In the genomic region with DNA sequence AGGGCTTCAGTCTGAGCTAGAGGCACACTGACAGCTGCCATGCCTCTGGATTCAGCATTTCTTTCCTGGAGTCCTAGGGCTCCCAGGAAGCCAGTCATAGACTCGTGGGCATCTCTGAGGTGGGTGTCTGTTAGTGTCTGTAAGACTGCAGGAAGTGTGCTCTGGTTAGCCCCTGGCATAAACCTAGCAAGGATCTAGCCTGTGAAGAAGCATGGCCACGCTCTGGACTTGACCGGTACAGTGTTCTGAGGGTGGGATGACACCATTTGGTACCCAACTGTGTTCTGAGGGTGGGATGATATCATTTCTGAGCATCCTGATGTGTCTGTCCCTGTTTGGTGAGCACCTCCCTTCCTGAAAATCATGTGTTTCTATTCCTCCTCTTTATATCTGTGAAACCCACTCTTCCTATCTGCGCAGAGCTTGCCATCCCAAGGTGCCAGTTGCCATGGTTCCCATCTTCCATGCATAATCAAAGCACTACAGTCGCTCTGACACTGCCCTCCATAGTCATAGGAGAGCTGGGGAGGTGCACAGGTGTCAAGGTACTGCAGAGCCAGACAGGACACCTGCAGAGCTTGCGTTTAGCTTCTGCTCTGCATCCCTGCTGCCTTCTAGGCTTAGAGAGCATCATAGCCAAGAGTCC, we compare ENCODE assay signal across 17 mouse cellular contexts. TPM values are rescaled to one million over a fixed set of nuclear protein-coding genes. Genes with fewer than 3 reads are reported as not detected.
A peak's percentile ranks its signal among the peaks of the same experiment; 100 is the strongest.
DNase-seq lines count a peak whose midpoint lies in the region; ATAC-seq and TF ChIP-seq lines count a peak whose summit lies in the region.
"Had no signal": no experiment of that assay in that cellular context is flagged by ENCODE, and none has a peak within 500 bp of the region (broad histone marks: within the 10 kb centered on the region; RNA-seq: fewer than 3 reads in every experiment).

No protein-coding gene starts in this region.

- WGBS in hindbrain, embryonic 13.5 days, result 74% methylated on average over 6 of the region's 6 CpGs
- 85% methylated on average over 6 of the region's 6 CpGs for WGBS in hindbrain, embryonic 10.5 days
- WGBS in midbrain, postnatal 0 days, result 52% methylated on average over 6 of the region's 6 CpGs

- no peak overlapping the region for H3K9ac ChIP-seq in hindbrain, embryonic 13.5 days
- H3K9ac ChIP-seq in midbrain, postnatal 0 days (replicated peaks; ENCODE audit: low read length, poor library complexity, severe bottlenecking), result no peak overlapping the region
- H3K9ac ChIP-seq: heart, embryonic 12.5 days; liver, embryonic 12.5 days; lung, embryonic 14.5 days had no signal

- DNase-seq in hindbrain, embryonic 10.5 days (ENCODE audit: low spot score), result no peak
- DNase-seq in right cerebral cortex, adult 2 months (ENCODE audit: low spot score in 2 of 2), result peak; percentile 7 to 29
- DNase-seq in right cerebral cortex, postnatal 36 days (ENCODE audit: low spot score in 2 of 2), result no peak
- DNase-seq in brain, embryonic 18.5 days (ENCODE audit: low read depth, low spot score), result peak; percentile 34
- DNase-seq in midbrain, postnatal 0 days (ENCODE audit: low spot score), result peak; percentile 57
- no peak for DNase-seq in adrenal gland, adult 18-20 months (ENCODE audit: low spot score in 2 of 2)
- DNase-seq: cerebellum, adult 11-12 months; cerebellum, postnatal 36 days; heart, postnatal 4 days; lung, embryonic 14.5 days; thymus, postnatal 14 days had no signal

- H3K27me3 ChIP-seq in hindbrain, embryonic 13.5 days, result no peaks in the 10 kb centered on the region
- no peaks in the 10 kb centered on the region for H3K27me3 ChIP-seq in hindbrain, embryonic 10.5 days (ENCODE audit: insufficient read depth, poor library complexity, severe bottlenecking)
- no peaks in the 10 kb centered on the region for H3K27me3 ChIP-seq in midbrain, postnatal 0 days (ENCODE audit: insufficient read depth, low read length)
- H3K27me3 ChIP-seq: heart, embryonic 12.5 days; liver, embryonic 12.5 days had no signal

- H3K27ac ChIP-seq in hindbrain, embryonic 13.5 days, result 0 out of 2 replicates have a peak overlapping the region, but pooled peaks have one; percentile 18
- no peak overlapping the region for H3K27ac ChIP-seq in hindbrain, embryonic 10.5 days
- peak overlapping the region; percentile 70 for H3K27ac ChIP-seq in midbrain, postnatal 0 days (ENCODE audit: low read depth, low read length)
- H3K27ac ChIP-seq: left cerebral cortex, adult 2 months; liver, embryonic 12.5 days had no signal

- H3K36me3 ChIP-seq in hindbrain, embryonic 13.5 days, result no peaks in the 10 kb centered on the region
- H3K36me3 ChIP-seq in hindbrain, embryonic 10.5 days, result no peaks in the 10 kb centered on the region
- H3K36me3 ChIP-seq in midbrain, postnatal 0 days (ENCODE audit: insufficient read depth, low read length), result no peaks in the 10 kb centered on the region
- H3K36me3 ChIP-seq: heart, embryonic 12.5 days; liver, embryonic 12.5 days had no signal

- H3K4me3 ChIP-seq in hindbrain, embryonic 13.5 days, result no peak overlapping the region
- H3K4me3 ChIP-seq in hindbrain, embryonic 10.5 days, result no peak overlapping the region
- H3K4me3 ChIP-seq in midbrain, postnatal 0 days (ENCODE audit: low read depth, low read length), result no peak overlapping the region
- H3K4me3 ChIP-seq: heart, embryonic 12.5 days; left cerebral cortex, adult 2 months; liver, embryonic 12.5 days; myocyte had no signal

- peaks cover 13% of the 10 kb centered on the region for H3K4me1 ChIP-seq in hindbrain, embryonic 13.5 days (replicated peaks)
- peaks cover 24% of the 10 kb centered on the region for H3K4me1 ChIP-seq in hindbrain, embryonic 10.5 days (replicated peaks)
- peaks cover 6% of the 10 kb centered on the region for H3K4me1 ChIP-seq in midbrain, postnatal 0 days (ENCODE audit: insufficient read depth, low read length)

- TF ChIP-seq CTCF in midbrain, postnatal 0 days (IDR thresholded peaks at IDR 0.05), result peak; percentile 11; the same call in 1 of the 2 replicates

- H3K4me2 ChIP-seq in hindbrain, embryonic 13.5 days, result no peak overlapping the region
- no peak overlapping the region for H3K4me2 ChIP-seq in midbrain, postnatal 0 days (ENCODE audit: low read depth, low read length, poor library complexity, severe bottlenecking)
- H3K4me2 ChIP-seq: heart, embryonic 12.5 days; liver, embryonic 12.5 days; lung, embryonic 14.5 days had no signal

- no peaks in the 10 kb centered on the region for H3K9me3 ChIP-seq in hindbrain, embryonic 13.5 days
- H3K9me3 ChIP-seq in hindbrain, embryonic 10.5 days, result 0 out of 2 replicates have a peak, but pooled peaks cover 5% of the 10 kb centered on the region
- H3K9me3 ChIP-seq in midbrain, postnatal 0 days (ENCODE audit: low read length), result no peaks in the 10 kb centered on the region
- H3K9me3 ChIP-seq: heart, embryonic 12.5 days; liver, embryonic 12.5 days had no signal

- ATAC-seq in hindbrain, embryonic 13.5 days (ENCODE audit: low FRiP score), result no peak
- peak; percentile 92 for ATAC-seq in midbrain, postnatal 0 days (ENCODE audit: low FRiP score)
- ATAC-seq: intestine, postnatal 0 days; liver, embryonic 12.5 days had no signal

RNA-seq across cellular contexts. Expression of a gene that starts 20.9 kb away (rescaled TPM):
- polyA plus RNA-seq in hindbrain, embryonic 13.5 days (2015; fragmentation: Nextera tagmentation; extraction: Ambion mirVana), result 1.7 and 1.8 TPM in 2 replicates
- polyA plus RNA-seq in hindbrain, embryonic 10.5 days (2016; fragmentation: Nextera tagmentation; extraction: Ambion mirVana), result 3.3 and 4.8 TPM in 2 replicates
- 2.8 and 3.1 TPM in 2 replicates for total RNA-seq in midbrain, postnatal 0 days (2014; rRNA removed)
- 0.90 and 0.91 TPM in 2 replicates for polyA plus RNA-seq in midbrain, postnatal 0 days (2015; fragmentation: Nextera tagmentation; extraction: Ambion mirVana)
- total RNA-seq in adrenal gland, adult 18-20 months (2021), result 10 to 100 TPM in 1 of 2 experiments, 1 to 10 TPM in 1; 5.8 to 11.0 TPM

Comparison
In these comparisons a context has a peak if more than half of its experiments do, and no peak if none do; other contexts are left out.
1. DNase-seq: peak in right cerebral cortex, adult 2 months (2 of 2), brain, embryonic 18.5 days (single experiment) and midbrain, postnatal 0 days (single experiment); none in hindbrain, embryonic 10.5 days (single experiment), right cerebral cortex, postnatal 36 days (0 of 2) and adrenal gland, adult 18-20 months (0 of 2).